Mouse (Mus musculus): ENCODE results near the gene Btbd17.

- TF ChIP-seq CTCF (IDR thresholded peaks at IDR 0.05; ENCODE audit: insufficient read depth, low read length) (no peak), POLR2A (IDR thresholded peaks at IDR 0.05; ENCODE audit: borderline replicate concordance, extremely low read depth, low read depth, low read length) (no peak)
Measured at GRCm38 (mm10) chr11:114793868-114794545, 1.7 kb downstream of the Btbd17 start.

Measured in lung, adult 2 months (tissue).